Mouse (Mus musculus) cortical plate, adult 2 months (tissue): ENCODE results near the gene Fancc. TPM values are rescaled to one million over a fixed set of nuclear protein-coding genes. Genes with fewer than 3 reads are reported as not detected.

Experiments
- H3K27ac ChIP-seq: fragments of 200-500 bp; 2 replicates; pipeline ENCODE4 v1.5.1; 2012; ENCODE audit warnings: low read length, control low read depth, inconsistent platforms; ENCODE audit not compliant: insufficient read depth
- H3K4me1 ChIP-seq: fragments of 200-500 bp; 2 replicates; pipeline ENCODE4 v1.6.1; 2011; ENCODE audit warnings: low read length; ENCODE audit not compliant: control insufficient read depth, insufficient read depth
- H3K4me3 ChIP-seq: fragments of 200-500 bp; 2 replicates; pipeline ENCODE4 v1.5.1; 2011; ENCODE audit warnings: mild to moderate bottlenecking, low read length, control low read depth; ENCODE audit not compliant: insufficient read depth
- CTCF ChIP-seq: fragments of 200-500 bp; IDR thresholded peaks from 2 replicates; pipeline ENCODE4 v1.5.1; 2011; ENCODE audit warnings: mild to moderate bottlenecking, control low read depth, low read length; ENCODE audit not compliant: insufficient read depth; ENCODE audit errors: extremely low read depth
- POLR2A ChIP-seq: fragments of 200-500 bp; IDR thresholded peaks from 2 replicates; pipeline ENCODE4 v1.6.1; 2011; ENCODE audit warnings: mild to moderate bottlenecking, low read length, control low read depth; ENCODE audit not compliant: insufficient read depth; ENCODE audit errors: extremely low read depth
- polyA plus RNA-seq: library from polyadenylated mRNA; depleted of rRNA; stranded (reverse); fragments of >200 nt; gene quantifications from 2 replicates; pipeline ENCODE4 v1.2.3, GENCODE M21; 2012

Gene Fancc
- polyA plus RNA-seq, 1 experiment, result 12.3 TPM

GRCm38 (mm10) chr13:63247041-63247440, 250.0 kb downstream of the Fancc start:
- TF ChIP-seq CTCF (no peak), POLR2A (no peak)
- no peak overlapping the region for H3K4me3 ChIP-seq
- H3K4me1 ChIP-seq, result peaks cover 18% of the 10 kb centered on the region
- H3K27ac ChIP-seq, result no peak overlapping the region

GRCm38 (mm10) chr13:63246332-63246940, 250.6 kb downstream of the Fancc start:
- peak overlapping the region; percentile 52 for H3K27ac ChIP-seq
- H3K4me1 ChIP-seq, result peaks cover 18% of the 10 kb centered on the region
- TF ChIP-seq CTCF, result no peak
- no peak for TF ChIP-seq POLR2A
- no peak overlapping the region for H3K4me3 ChIP-seq

DNA sequence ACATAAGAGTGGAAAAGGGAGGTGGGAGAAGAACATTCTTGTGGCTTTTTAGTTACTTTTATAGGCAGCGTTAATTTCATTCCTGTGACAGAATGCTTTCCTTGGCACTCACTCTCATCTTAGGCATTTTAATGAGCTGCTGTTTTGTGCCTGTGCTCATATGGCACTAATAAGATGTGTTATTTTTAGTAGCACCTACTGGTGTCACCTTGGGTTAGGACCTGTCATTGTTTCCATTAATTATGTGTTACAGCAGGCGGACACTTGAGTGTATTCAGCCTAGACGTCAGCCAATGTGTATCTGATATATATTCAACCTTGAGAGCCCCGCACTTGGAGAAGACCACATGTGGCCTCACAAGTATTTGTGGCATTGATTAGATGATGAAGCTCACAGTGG, 251.3 kb downstream of the Fancc start:
- Histone ChIP-seq H3K4me1 (peaks cover 18% of the 10 kb centered on the region), H3K4me3 (no peak overlapping the region), H3K27ac (no peak overlapping the region)
- no peak for TF ChIP-seq POLR2A
- TF ChIP-seq CTCF, result no peak

GRCm38 (mm10) chr13:63245218-63245617, 251.9 kb downstream of the Fancc start:
- Histone ChIP-seq H3K4me1 (peaks cover 13% of the 10 kb centered on the region), H3K27ac (no peak overlapping the region), H3K4me3 (no peak overlapping the region)
- TF ChIP-seq POLR2A (no peak), CTCF (no peak)

DNA sequence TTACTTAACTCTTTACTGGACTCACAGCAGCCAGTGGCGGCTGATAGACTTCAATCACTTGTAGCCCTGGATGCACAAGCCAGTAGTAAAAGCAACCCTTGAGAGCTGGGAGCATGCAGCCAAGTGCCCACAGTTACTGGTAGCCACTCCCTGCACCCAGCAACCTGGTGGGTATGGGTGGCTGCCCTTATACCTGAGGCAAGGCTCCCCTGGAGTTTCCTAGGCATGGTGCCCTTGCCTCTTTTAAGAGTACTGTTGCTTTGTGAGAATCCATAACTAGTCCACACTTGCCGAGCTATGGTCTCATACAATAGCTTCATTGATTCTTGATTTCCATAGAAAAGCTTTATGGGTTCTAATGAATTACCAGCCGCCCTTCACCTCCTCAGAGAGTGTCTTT, 252.7 kb downstream of the Fancc start:
- Histone ChIP-seq H3K4me3 (no peak overlapping the region; the same call in 1 of the 2 replicates), H3K27ac (no peak overlapping the region), H3K4me1 (peaks cover 9% of the 10 kb centered on the region)
- TF ChIP-seq POLR2A (no peak), CTCF (no peak)

GRCm38 (mm10) chr13:63243586-63243985, 253.5 kb downstream of the Fancc start:
- Histone ChIP-seq H3K4me1 (peaks cover 7% of the 10 kb centered on the region), H3K27ac (no peak overlapping the region), H3K4me3 (peak overlapping the region; percentile 21)
- TF ChIP-seq CTCF (no peak), POLR2A (no peak)

DNA sequence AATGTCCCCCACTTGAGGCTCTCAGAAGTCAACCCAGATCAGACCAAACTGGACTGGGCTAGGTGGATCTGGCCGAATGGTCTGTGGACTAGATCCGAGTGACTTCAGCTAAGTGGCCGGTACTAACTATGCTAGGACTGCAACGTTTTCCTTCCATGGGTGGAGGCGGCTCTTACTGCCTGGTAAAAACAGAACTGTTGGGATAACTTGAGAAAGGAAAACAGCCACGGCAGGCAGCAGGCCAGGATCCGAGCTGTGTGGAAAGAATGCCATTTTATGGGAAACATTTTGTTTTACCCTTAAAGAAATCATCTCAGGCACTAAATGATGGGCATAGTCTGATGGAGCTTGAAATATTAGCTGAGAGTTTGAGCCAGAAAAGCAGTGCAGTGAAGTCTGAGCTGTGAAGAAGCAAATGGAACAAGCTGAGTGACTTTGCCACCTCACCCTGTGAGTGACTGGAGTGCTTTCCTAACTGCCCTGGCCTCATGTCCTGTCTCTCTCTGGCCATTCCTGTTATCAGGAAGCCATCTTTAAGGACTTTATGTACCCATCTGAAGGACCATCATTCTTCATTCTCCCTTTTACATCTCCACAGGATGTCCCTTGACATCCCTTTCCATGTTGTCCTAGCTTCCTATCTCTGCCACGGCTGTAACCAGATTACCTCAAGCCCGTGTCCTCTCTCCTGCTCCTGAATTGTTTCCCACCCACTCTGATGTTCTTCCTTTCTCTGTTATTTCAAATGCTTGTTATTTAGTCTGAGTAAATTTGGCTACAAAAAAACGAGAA, 254.5 kb downstream of the Fancc start:
- H3K27ac ChIP-seq, result peak overlapping the region; percentile 38
- H3K4me1 ChIP-seq, result peaks cover 7% of the 10 kb centered on the region

DNA sequence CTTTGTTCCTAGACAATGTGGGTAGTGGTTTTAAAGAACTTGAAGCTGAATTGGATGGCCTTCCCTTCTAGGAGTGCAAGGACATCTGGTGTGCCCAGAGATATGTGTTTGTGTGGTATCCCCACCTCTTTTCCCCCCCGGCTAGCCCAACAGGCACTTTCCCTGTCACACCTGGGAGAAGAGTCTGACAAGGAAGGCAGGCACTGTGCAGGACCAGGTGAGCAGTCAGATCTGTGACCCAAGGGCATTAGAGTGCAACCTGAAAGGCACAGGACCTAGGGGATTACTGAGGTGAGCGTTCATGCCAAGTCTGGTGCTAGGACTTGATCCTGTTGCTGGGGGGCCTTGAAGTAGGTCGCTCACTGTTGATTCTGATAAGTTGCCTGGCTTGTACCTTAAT, 255.4 kb downstream of the Fancc start:
- no peak overlapping the region for H3K27ac ChIP-seq
- no peak for TF ChIP-seq POLR2A
- TF ChIP-seq CTCF, result no peak
- peaks cover 6% of the 10 kb centered on the region for H3K4me1 ChIP-seq
- peak overlapping the region; percentile 90 for H3K4me3 ChIP-seq

More for the DNA sequence above, 254.5 kb downstream of the Fancc start:
- peak overlapping the region; percentile 90 for H3K4me3 ChIP-seq
- TF ChIP-seq CTCF (no peak), POLR2A (no peak)

- Histone ChIP-seq H3K4me3 (peak overlapping the region; percentile 90), H3K27ac (no peak overlapping the region), H3K4me1 (peaks cover 4% of the 10 kb centered on the region; the same call in 1 of the 2 replicates)
- 0 out of 2 replicates have a peak, but pooled peaks have one; percentile 27 for TF ChIP-seq POLR2A
- no peak for TF ChIP-seq CTCF
Observed at GRCm38 (mm10) chr13:63240835-63241234, 256.2 kb downstream of the Fancc start.
